Mouse (Mus musculus): ENCODE results near the gene Kcnc2.

GRCm38 (mm10) chr10:112270887-112271802 is at the start of gene Kcnc2:
- TF ChIP-seq CTCF (IDR thresholded peaks at IDR 0.05; ENCODE audit: borderline replicate concordance, insufficient read depth, low read length) = no peak
- no peak for TF ChIP-seq POLR2A (IDR thresholded peaks at IDR 0.05; ENCODE audit: low read depth, low read length)
